Mouse (Mus musculus) left cerebral cortex, postnatal 25 days (tissue): ENCODE results near the gene Opcml. TPM values are rescaled to one million over a fixed set of nuclear protein-coding genes. Genes with fewer than 3 reads are reported as not detected.
A peak's percentile ranks its signal among the peaks of the same experiment; 100 is the strongest.

ENCODE experiments used
- DNase-seq, 2 experiments: peaks; one replicate each; pipeline ENCODE4 v3.0.0; 2022; ENCODE audit warnings: low spot score in 2 of 2, mixed read lengths in 1 of 2
- intact Hi-C: fragments of 180-260 bp; cut with DNase I; formaldehyde crosslinking; loops from one replicate; pipeline ENCODE4 v1.15.1; 2025
- total RNA-seq, 2 experiments: library from RNA; stranded (reverse); gene quantifications; 2 replicates each; pipeline ENCODE4 v1.2.3; 2021

The Opcml gene
- total RNA-seq, 2 experiments from 2014 or later, result 272 to 283 TPM

- intact Hi-C loops, result no loop called here
- DNase-seq, result no peak
Observed at GRCm38 (mm10) chr9:28440192-28440795, 649.7 kb downstream of the Opcml start.

GRCm38 (mm10) chr9:28444485-28444884, 653.9 kb downstream of the Opcml start:
- DNase-seq, result no peak
- intact Hi-C loops, result no loop called here

- intact Hi-C loops, result no loop called here
- DNase-seq, result no peak
Observed at GRCm38 (mm10) chr9:28444972-28445371, 654.4 kb downstream of the Opcml start.

GRCm38 (mm10) chr9:28445863-28446262, 655.3 kb downstream of the Opcml start:
- intact Hi-C loops, result no loop called here

GRCm38 (mm10) chr9:28446278-28447064, 655.9 kb downstream of the Opcml start:
- intact Hi-C loops, result no loop called here
- DNase-seq, result peak in 1 of 2 experiments; percentile 84

More at GRCm38 (mm10) chr9:28445863-28446262, 655.3 kb downstream of the Opcml start:
- DNase-seq, result no peak

- intact Hi-C loops, result no loop called here
- peak in 1 of 2 experiments; percentile 70 for DNase-seq
Observed at GRCm38 (mm10) chr9:28452509-28452908, 661.9 kb downstream of the Opcml start.

GRCm38 (mm10) chr9:28453062-28453461, 662.5 kb downstream of the Opcml start:
- no peak for DNase-seq
- intact Hi-C loops, result no loop called here

GRCm38 (mm10) chr9:28457982-28458770, 667.6 kb downstream of the Opcml start:
- peak in 1 of 2 experiments; percentile 61 for DNase-seq
- intact Hi-C loops, result no loop called here

GRCm38 (mm10) chr9:28463622-28464021, 673.0 kb downstream of the Opcml start:
- DNase-seq, result no peak
- intact Hi-C loops, result no loop called here

- DNase-seq, result peak in 1 of 2 experiments; percentile 72
- intact Hi-C loops, result no loop called here
Observed at GRCm38 (mm10) chr9:28469419-28469818, 678.8 kb downstream of the Opcml start.

GRCm38 (mm10) chr9:28471501-28471900, 680.9 kb downstream of the Opcml start:
- intact Hi-C loops, result no loop called here
- DNase-seq, result no peak

GRCm38 (mm10) chr9:28474586-28474985, 684.0 kb downstream of the Opcml start:
- intact Hi-C loops, result no loop called here
- DNase-seq, result peak in 1 of 2 experiments; percentile 77

GRCm38 (mm10) chr9:28481261-28481660, 690.7 kb downstream of the Opcml start:
- no peak for DNase-seq

GRCm38 (mm10) chr9:28488499-28488898, 697.9 kb downstream of the Opcml start:
- intact Hi-C loops, result no loop called here
- DNase-seq, result peak in 1 of 2 experiments; percentile 51

More at GRCm38 (mm10) chr9:28481261-28481660, 690.7 kb downstream of the Opcml start:
- intact Hi-C loops, result no loop called here

GRCm38 (mm10) chr9:28489828-28490227, 699.3 kb downstream of the Opcml start:
- no peak for DNase-seq
- intact Hi-C loops, result no loop called here

GRCm38 (mm10) chr9:28490410-28490809, 699.8 kb downstream of the Opcml start:
- no peak for DNase-seq
- intact Hi-C loops, result no loop called here

GRCm38 (mm10) chr9:28499841-28500794, 709.5 kb downstream of the Opcml start:
- peak; percentile 26 to 83 for DNase-seq
- intact Hi-C loops, result no loop called here

GRCm38 (mm10) chr9:28513905-28514304, 723.3 kb downstream of the Opcml start:
- intact Hi-C loops, result no loop called here

GRCm38 (mm10) chr9:28533191-28533590, 742.6 kb downstream of the Opcml start:
- intact Hi-C loops, result no loop called here
- DNase-seq, result no peak

More at GRCm38 (mm10) chr9:28513905-28514304, 723.3 kb downstream of the Opcml start:
- peak in 1 of 2 experiments; percentile 62 for DNase-seq
